Mouse (Mus musculus): ENCODE data around the gene Fbxl3.

Gene Fbxl3

GRCm38 (mm10) chr14:103099238-103099933, at the start of gene Fbxl3:
Gene Fbxl3, minus strand, starts transcription at chr14:103099566.
- DNase-seq (ENCODE audit: low spot score), result peak; percentile 97

- DNase-seq (ENCODE audit: low spot score), result peak; percentile 27
Measured at GRCm38 (mm10) chr14:103131991-103132390, 32.6 kb upstream of the Fbxl3 start.

- DNase-seq (ENCODE audit: low spot score), result no peak
Measured at GRCm38 (mm10) chr14:103125756-103126155, 26.4 kb upstream of the Fbxl3 start.

GRCm38 (mm10) chr14:103114994-103115670, 15.8 kb upstream of the Fbxl3 start:
- DNase-seq (ENCODE audit: low spot score), result no peak

GRCm38 (mm10) chr14:103112606-103113363, 13.4 kb upstream of the Fbxl3 start:
- DNase-seq (ENCODE audit: low spot score), result no peak

GRCm38 (mm10) chr14:103109971-103110370, 10.6 kb upstream of the Fbxl3 start:
- no peak for DNase-seq (ENCODE audit: low spot score)

GRCm38 (mm10) chr14:103106301-103106700, 6.9 kb upstream of the Fbxl3 start:
- DNase-seq (ENCODE audit: low spot score), result no peak

GRCm38 (mm10) chr14:103102731-103103335, 3.5 kb upstream of the Fbxl3 start:
- DNase-seq (ENCODE audit: low spot score), result no peak

- peak; percentile 48 for DNase-seq (ENCODE audit: low spot score)
Measured at GRCm38 (mm10) chr14:103102246-103102645, 2.9 kb upstream of the Fbxl3 start.

GRCm38 (mm10) chr14:103101171-103101570, 1.8 kb upstream of the Fbxl3 start:
- DNase-seq (ENCODE audit: low spot score), result no peak

GRCm38 (mm10) chr14:103100296-103100695, 930 bp upstream of the Fbxl3 start:
- no peak for DNase-seq (ENCODE audit: low spot score)

- DNase-seq (ENCODE audit: low spot score), result peak; percentile 87
Measured at GRCm38 (mm10) chr14:103098587-103099235, 655 bp downstream of the Fbxl3 start.

- no peak for DNase-seq (ENCODE audit: low spot score)
Measured at GRCm38 (mm10) chr14:103098213-103098586, 1.2 kb downstream of the Fbxl3 start.

GRCm38 (mm10) chr14:103096621-103097020, 2.7 kb downstream of the Fbxl3 start:
- DNase-seq (ENCODE audit: low spot score), result peak; percentile 52

GRCm38 (mm10) chr14:103095826-103096225, 3.5 kb downstream of the Fbxl3 start:
- DNase-seq (ENCODE audit: low spot score), result no peak

- DNase-seq (ENCODE audit: low spot score), result no peak
Measured at GRCm38 (mm10) chr14:103095036-103095435, 4.3 kb downstream of the Fbxl3 start.

- no peak for DNase-seq (ENCODE audit: low spot score)
Measured at GRCm38 (mm10) chr14:103093670-103094069, 5.7 kb downstream of the Fbxl3 start.

- DNase-seq (ENCODE audit: low spot score), result no peak
Measured at GRCm38 (mm10) chr14:103093236-103093635, 6.1 kb downstream of the Fbxl3 start.

- DNase-seq (ENCODE audit: low spot score), result peak; percentile 72
Measured at GRCm38 (mm10) chr14:103088624-103089023, 10.7 kb downstream of the Fbxl3 start.

GRCm38 (mm10) chr14:103087846-103088245, 11.5 kb downstream of the Fbxl3 start:
- DNase-seq (ENCODE audit: low spot score), result no peak

GRCm38 (mm10) chr14:103086671-103087324, 12.6 kb downstream of the Fbxl3 start:
- DNase-seq (ENCODE audit: low spot score), result no peak
